In genomic region chr6:86586070-86586469, GRCm38 (mm10) we compare ENCODE assay signal across 14 mouse cellular contexts. TPM values are rescaled to one million over a fixed set of nuclear protein-coding genes. Genes with fewer than 3 reads are reported as not detected.
DNase-seq lines count a peak whose midpoint lies in the region; ATAC-seq lines count a peak whose summit lies in the region.
"Had no signal": no experiment of that assay in that cellular context is flagged by ENCODE, and none has a peak within 500 bp of the region (broad histone marks: within the 10 kb centered on the region; RNA-seq: fewer than 3 reads in every experiment).

No protein-coding gene starts in this region.

- no peak for DNase-seq in forebrain, embryonic 11.5 days (ENCODE audit: low spot score)
- DNase-seq in left cerebral cortex, postnatal 36 days (ENCODE audit: low spot score in 2 of 2) = no peak
- DNase-seq in kidney, postnatal 10 days = no peak
- DNase-seq: adrenal gland, postnatal 14 days; liver; lung, postnatal 36 days; right cerebral cortex, postnatal 14 days had no signal

- H3K27me3 ChIP-seq in forebrain, embryonic 13.5 days = no peaks in the 10 kb centered on the region
- H3K27me3 ChIP-seq in forebrain, embryonic 11.5 days (ENCODE audit: control insufficient read depth, insufficient read depth, low read length) = no peaks in the 10 kb centered on the region
- no peaks in the 10 kb centered on the region for H3K27me3 ChIP-seq in hindbrain, embryonic 13.5 days
- H3K27me3 ChIP-seq in hindbrain, embryonic 12.5 days = no peaks in the 10 kb centered on the region
- H3K27me3 ChIP-seq in hindbrain, embryonic 15.5 days = no peaks in the 10 kb centered on the region
- H3K27me3 ChIP-seq in midbrain, embryonic 15.5 days (replicated peaks) = no peaks in the 10 kb centered on the region
- H3K27me3 ChIP-seq: Patski had no signal

- intact Hi-C loops in left cerebral cortex, postnatal 36 days (cut with DNase I) = loop anchor here (5.0 kb wide), 1 partner anchor 114 kb away; no protein-coding TSS in a partner anchor

- no peak for ATAC-seq in forebrain, embryonic 13.5 days
- no peak for ATAC-seq in forebrain, embryonic 11.5 days (replicated peaks; ENCODE audit: low FRiP score)
- no peak for ATAC-seq in hindbrain, embryonic 13.5 days (ENCODE audit: low FRiP score)
- no peak for ATAC-seq in hindbrain, embryonic 12.5 days (ENCODE audit: low FRiP score)
- ATAC-seq in hindbrain, embryonic 15.5 days (ENCODE audit: low FRiP score, low read depth) = no peak
- no peak for ATAC-seq in midbrain, embryonic 15.5 days (replicated peaks)
- ATAC-seq: CD4-positive, CD25-positive, alpha-beta regulatory T cell, adult 4 months had no signal

- H3K9ac ChIP-seq in forebrain, embryonic 13.5 days = no peak overlapping the region
- H3K9ac ChIP-seq in forebrain, embryonic 11.5 days (ENCODE audit: low read length) = no peak overlapping the region
- no peak overlapping the region for H3K9ac ChIP-seq in hindbrain, embryonic 13.5 days
- H3K9ac ChIP-seq in hindbrain, embryonic 12.5 days = no peak overlapping the region
- H3K9ac ChIP-seq in hindbrain, embryonic 15.5 days = no peak overlapping the region
- H3K9ac ChIP-seq in midbrain, embryonic 15.5 days = no peak overlapping the region

- 0 out of 2 replicates have a peak overlapping the region, but pooled peaks have one; percentile 94 for H3K27ac ChIP-seq in forebrain, embryonic 13.5 days
- H3K27ac ChIP-seq in forebrain, embryonic 11.5 days (ENCODE audit: low read depth, low read length) = no peak overlapping the region
- peak overlapping the region; percentile 95 for H3K27ac ChIP-seq in hindbrain, embryonic 13.5 days
- no peak overlapping the region for H3K27ac ChIP-seq in hindbrain, embryonic 12.5 days
- H3K27ac ChIP-seq in hindbrain, embryonic 15.5 days (replicated peaks) = peak overlapping the region; percentile 91
- H3K27ac ChIP-seq in midbrain, embryonic 15.5 days = peak overlapping the region; percentile 90

- H3K4me3 ChIP-seq in forebrain, embryonic 13.5 days = no peak overlapping the region
- no peak overlapping the region for H3K4me3 ChIP-seq in forebrain, embryonic 11.5 days (ENCODE audit: low read depth, low read length)
- H3K4me3 ChIP-seq in hindbrain, embryonic 13.5 days = no peak overlapping the region
- no peak overlapping the region for H3K4me3 ChIP-seq in hindbrain, embryonic 12.5 days
- H3K4me3 ChIP-seq in hindbrain, embryonic 15.5 days = no peak overlapping the region
- no peak overlapping the region for H3K4me3 ChIP-seq in midbrain, embryonic 15.5 days

- H3K4me1 ChIP-seq in forebrain, embryonic 13.5 days = peaks cover 18% of the 10 kb centered on the region
- peaks cover 10% of the 10 kb centered on the region; the same call in 1 of the 2 replicates for H3K4me1 ChIP-seq in forebrain, embryonic 11.5 days (replicated peaks; ENCODE audit: control insufficient read depth, insufficient read depth, low read length)
- peaks cover 21% of the 10 kb centered on the region for H3K4me1 ChIP-seq in hindbrain, embryonic 13.5 days (replicated peaks)
- peaks cover 19% of the 10 kb centered on the region for H3K4me1 ChIP-seq in hindbrain, embryonic 12.5 days
- H3K4me1 ChIP-seq in hindbrain, embryonic 15.5 days (replicated peaks) = peaks cover 25% of the 10 kb centered on the region
- peaks cover 22% of the 10 kb centered on the region for H3K4me1 ChIP-seq in midbrain, embryonic 15.5 days

- H3K9me3 ChIP-seq in forebrain, embryonic 13.5 days (replicated peaks) = no peaks in the 10 kb centered on the region
- H3K9me3 ChIP-seq in forebrain, embryonic 11.5 days (ENCODE audit: control insufficient read depth, low read length) = no peaks in the 10 kb centered on the region
- no peaks in the 10 kb centered on the region for H3K9me3 ChIP-seq in hindbrain, embryonic 13.5 days
- no peaks in the 10 kb centered on the region for H3K9me3 ChIP-seq in hindbrain, embryonic 12.5 days (replicated peaks)
- no peaks in the 10 kb centered on the region for H3K9me3 ChIP-seq in hindbrain, embryonic 15.5 days
- no peaks in the 10 kb centered on the region for H3K9me3 ChIP-seq in midbrain, embryonic 15.5 days

- no peaks in the 10 kb centered on the region for H3K36me3 ChIP-seq in forebrain, embryonic 13.5 days (ENCODE audit: poor library complexity, severe bottlenecking)
- H3K36me3 ChIP-seq in forebrain, embryonic 11.5 days (ENCODE audit: control insufficient read depth, insufficient read depth, low read length) = no peaks in the 10 kb centered on the region
- H3K36me3 ChIP-seq in hindbrain, embryonic 13.5 days = no peaks in the 10 kb centered on the region
- no peaks in the 10 kb centered on the region for H3K36me3 ChIP-seq in hindbrain, embryonic 12.5 days
- H3K36me3 ChIP-seq in hindbrain, embryonic 15.5 days = no peaks in the 10 kb centered on the region
- H3K36me3 ChIP-seq in midbrain, embryonic 15.5 days (replicated peaks) = no peaks in the 10 kb centered on the region

- WGBS in forebrain, embryonic 13.5 days = 74% methylated on average over 5 of the region's 5 CpGs
- WGBS in forebrain, embryonic 11.5 days = 71% methylated on average over 5 of the region's 5 CpGs
- WGBS in hindbrain, embryonic 13.5 days = 67% methylated on average over 5 of the region's 5 CpGs
- 64% methylated on average over 5 of the region's 5 CpGs for WGBS in hindbrain, embryonic 12.5 days
- WGBS in hindbrain, embryonic 15.5 days = 67% methylated on average over 5 of the region's 5 CpGs
- 64% methylated on average over 5 of the region's 5 CpGs for WGBS in midbrain, embryonic 15.5 days

- H3K4me2 ChIP-seq in forebrain, embryonic 13.5 days = no peak overlapping the region
- H3K4me2 ChIP-seq in forebrain, embryonic 11.5 days (ENCODE audit: low read depth, low read length, severe bottlenecking) = no peak overlapping the region
- H3K4me2 ChIP-seq in hindbrain, embryonic 13.5 days = no peak overlapping the region
- no peak overlapping the region for H3K4me2 ChIP-seq in hindbrain, embryonic 12.5 days (replicated peaks)
- no peak overlapping the region for H3K4me2 ChIP-seq in hindbrain, embryonic 15.5 days
- no peak overlapping the region for H3K4me2 ChIP-seq in midbrain, embryonic 15.5 days

RNA-seq across cellular contexts. Expression of gene Asprv1, which starts 41.9 kb away (rescaled TPM):
- 0.45 and 0.67 TPM in 2 replicates for polyA plus RNA-seq in forebrain, embryonic 13.5 days (2015; fragmentation: Nextera tagmentation; extraction: Ambion mirVana)
- polyA plus RNA-seq in forebrain, embryonic 11.5 days (2014; fragmentation: Nextera tagmentation; extraction: Ambion mirVana) = 0.35 and 0.59 TPM in 2 replicates
- 0.74 and 0.81 TPM in 2 replicates for polyA plus RNA-seq in hindbrain, embryonic 13.5 days (2015; fragmentation: Nextera tagmentation; extraction: Ambion mirVana)
- polyA plus RNA-seq in hindbrain, embryonic 12.5 days (2016; fragmentation: Nextera tagmentation; extraction: Ambion mirVana) = 0.39 and 0.67 TPM in 2 replicates
- polyA plus RNA-seq in hindbrain, embryonic 15.5 days (2015; fragmentation: Nextera tagmentation; extraction: Ambion mirVana) = 0.76 and 1.00 TPM in 2 replicates
- 0.47 and 1.7 TPM in 2 replicates for polyA plus RNA-seq in midbrain, embryonic 15.5 days (2015; fragmentation: Nextera tagmentation; extraction: Ambion mirVana)
- total RNA-seq in left cerebral cortex, postnatal 36 days (2021) = 1 to 10 TPM in 1 of 2 experiments, under 1 TPM in 1; 0.86 to 2.4 TPM
- total RNA-seq: adrenal gland, postnatal 14 days had no signal
- polyA plus RNA-seq: Patski had no signal

RNA-seq across cellular contexts. Expression of gene Pcbp1, which starts 59.9 kb away (rescaled TPM):
- 204 and 245 TPM in 2 replicates for polyA plus RNA-seq in forebrain, embryonic 13.5 days (2015; fragmentation: Nextera tagmentation; extraction: Ambion mirVana)
- 573 and 583 TPM in 2 replicates for polyA plus RNA-seq in forebrain, embryonic 11.5 days (2014; fragmentation: Nextera tagmentation; extraction: Ambion mirVana)
- 268 and 333 TPM in 2 replicates for polyA plus RNA-seq in hindbrain, embryonic 13.5 days (2015; fragmentation: Nextera tagmentation; extraction: Ambion mirVana)
- polyA plus RNA-seq in hindbrain, embryonic 12.5 days (2016; fragmentation: Nextera tagmentation; extraction: Ambion mirVana) = 557 and 561 TPM in 2 replicates
- 341 and 351 TPM in 2 replicates for polyA plus RNA-seq in hindbrain, embryonic 15.5 days (2015; fragmentation: Nextera tagmentation; extraction: Ambion mirVana)
- 339 and 344 TPM in 2 replicates for polyA plus RNA-seq in midbrain, embryonic 15.5 days (2015; fragmentation: Nextera tagmentation; extraction: Ambion mirVana)
- total RNA-seq in left cerebral cortex, postnatal 36 days (2021) = 100 to 1,000 TPM; 179 to 192 TPM

Comparison
In these comparisons a context has a peak if more than half of its experiments do, and no peak if none do; other contexts are left out.
1. H3K27ac ChIP-seq: peak in forebrain, embryonic 13.5 days (single experiment), hindbrain, embryonic 13.5 days (single experiment), hindbrain, embryonic 15.5 days (single experiment) and midbrain, embryonic 15.5 days (single experiment); none in forebrain, embryonic 11.5 days (single experiment) and hindbrain, embryonic 12.5 days (single experiment).